Mouse (Mus musculus) CD8-positive naive resting alpha-beta T cell, adult 2 months (primary cell): ENCODE data around the gene Tmed10.

Experiments used
- DNase-seq, 2 experiments: peaks; one replicate each; pipeline ENCODE4 v3.0.0; 2022; ENCODE audit warnings: low read depth in 2 of 2, low spot score in 2 of 2

The Tmed10 gene

GRCm38 (mm10) chr12:85378271-85378670 is 3.6 kb upstream of the Tmed10 start:
- peak in 1 of 2 experiments; percentile 11 for DNase-seq

GRCm38 (mm10) chr12:85373591-85374560 is 771 bp downstream of the Tmed10 start:
- peak; percentile 59 to 64 for DNase-seq

- DNase-seq: no peak
These were observed 2.5 kb downstream of the Tmed10 start for GRCm38 (mm10) chr12:85372068-85372665.

DNA sequence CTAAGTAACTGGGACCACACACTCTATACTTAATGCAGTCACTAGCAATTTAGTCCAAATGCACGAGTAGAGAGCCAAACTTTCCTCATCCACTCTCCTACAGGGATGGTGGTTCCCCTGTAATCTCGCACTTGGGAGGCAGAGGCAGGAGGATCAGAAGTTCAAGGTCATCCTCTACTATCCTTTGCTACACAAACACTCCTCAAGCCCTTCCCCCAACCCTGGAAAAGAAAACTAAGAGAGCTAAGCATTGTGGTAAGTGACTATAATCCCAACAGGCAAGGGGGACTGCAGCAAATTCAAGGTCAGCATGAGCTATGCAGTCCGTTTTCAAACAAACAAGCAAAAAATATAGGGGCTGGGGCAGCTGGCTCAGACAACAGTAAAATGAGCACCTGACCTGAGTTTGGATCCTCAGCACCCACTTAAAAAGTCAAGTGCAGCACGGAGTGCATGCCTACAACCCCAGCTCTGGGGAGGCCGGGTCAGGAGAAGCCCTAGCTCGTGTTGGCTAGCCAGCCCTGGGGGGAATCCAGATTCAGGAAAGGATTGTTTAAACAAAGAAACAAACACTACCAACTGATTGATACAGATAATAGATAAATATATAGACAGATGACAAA is 6.1 kb downstream of the Tmed10 start:
- DNase-seq: no peak

GRCm38 (mm10) chr12:85366271-85366670 is 8.4 kb downstream of the Tmed10 start:
- no peak for DNase-seq

- no peak for DNase-seq
These were observed 12.1 kb downstream of the Tmed10 start for GRCm38 (mm10) chr12:85362510-85362909.

GRCm38 (mm10) chr12:85361580-85361979 is 13.1 kb downstream of the Tmed10 start:
- no peak for DNase-seq

GRCm38 (mm10) chr12:85361165-85361564 is 13.5 kb downstream of the Tmed10 start:
- DNase-seq: no peak

- no peak for DNase-seq
These were observed 20.6 kb downstream of the Tmed10 start for GRCm38 (mm10) chr12:85354061-85354460.

GRCm38 (mm10) chr12:85350407-85351232 is 24.0 kb downstream of the Tmed10 start:
- DNase-seq: no peak

DNA sequence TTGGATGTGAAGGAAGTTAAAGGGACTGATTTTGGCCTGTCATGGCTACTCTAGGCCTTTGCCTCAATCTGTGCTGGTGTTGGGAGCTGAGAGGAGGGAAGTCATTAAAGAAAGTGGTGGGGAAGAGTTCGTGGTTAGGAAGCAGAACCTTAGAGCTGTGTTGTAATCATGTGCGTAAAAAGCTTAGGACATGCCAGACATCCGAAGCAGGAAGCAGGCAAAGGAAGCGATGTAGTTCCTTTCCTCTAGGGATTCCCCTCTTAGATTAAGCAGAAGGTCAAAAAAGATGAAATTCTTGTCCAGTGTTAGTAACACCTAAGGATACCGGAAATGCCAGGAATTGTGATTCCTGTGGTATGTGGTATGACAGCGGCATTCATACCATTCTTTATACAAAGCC is 26.3 kb downstream of the Tmed10 start:
- no peak for DNase-seq

DNA sequence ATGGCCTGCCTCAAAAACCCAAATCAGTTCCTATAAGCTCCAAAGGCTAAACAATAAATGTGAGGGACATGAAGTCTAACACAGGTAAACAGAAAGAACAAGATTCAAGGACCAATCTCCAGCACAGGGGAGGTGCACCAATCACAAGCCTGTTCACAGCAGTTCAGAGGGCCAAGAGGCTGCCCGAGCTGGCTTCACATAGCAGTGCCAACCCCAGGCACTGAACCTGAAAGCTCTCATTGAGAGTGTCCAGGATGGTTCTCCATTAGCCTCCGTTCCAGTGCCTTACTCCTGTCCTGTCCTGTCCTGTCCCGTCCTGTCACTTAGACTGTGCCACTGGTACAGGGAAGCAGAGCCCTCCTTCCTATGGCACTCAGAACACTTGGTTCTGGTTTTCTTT is 27.5 kb downstream of the Tmed10 start:
- no peak for DNase-seq

- peak; percentile 50 to 67 for DNase-seq
These were observed 28.3 kb downstream of the Tmed10 start for GRCm38 (mm10) chr12:85346374-85346773.

DNA sequence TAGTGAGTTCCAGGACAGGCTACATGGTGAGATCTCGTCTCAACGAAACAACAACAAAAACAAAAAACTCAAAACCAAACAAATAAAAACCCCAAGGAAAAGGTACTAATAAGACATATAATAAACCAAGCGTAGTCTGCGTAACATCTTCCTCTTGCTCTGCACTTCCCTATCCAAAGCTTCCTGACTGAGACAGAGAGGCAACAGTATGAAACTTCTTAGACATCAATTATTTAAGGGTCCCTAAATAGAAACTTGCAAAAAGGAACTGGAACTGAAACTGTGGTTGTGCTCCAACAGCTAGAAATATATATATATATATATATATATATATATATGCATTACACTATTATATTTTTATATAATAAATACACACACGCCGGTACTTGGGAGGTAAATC is 29.1 kb downstream of the Tmed10 start:
- DNase-seq: no peak

- no peak for DNase-seq
These were observed 30.4 kb downstream of the Tmed10 start for GRCm38 (mm10) chr12:85344252-85344651.

DNA sequence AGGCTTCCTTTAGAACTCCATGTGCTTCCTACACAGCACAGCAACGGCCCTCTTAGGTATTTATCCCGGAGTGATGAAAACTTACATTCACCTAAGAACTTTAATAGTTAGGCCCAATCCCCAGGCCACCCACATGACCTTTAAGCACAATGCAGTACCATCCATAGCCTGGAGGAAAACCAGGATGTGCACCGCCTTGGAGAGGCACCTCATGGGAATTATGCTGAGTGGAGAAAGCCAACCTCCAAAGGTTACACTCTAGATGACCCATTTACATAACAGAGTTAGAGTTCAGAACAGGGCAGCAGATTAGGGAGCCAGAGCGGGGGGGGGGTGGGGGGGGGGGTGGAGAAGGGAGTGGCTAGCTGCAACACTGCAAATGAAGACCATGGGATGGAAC is 32.3 kb downstream of the Tmed10 start:
- no peak for DNase-seq

DNA sequence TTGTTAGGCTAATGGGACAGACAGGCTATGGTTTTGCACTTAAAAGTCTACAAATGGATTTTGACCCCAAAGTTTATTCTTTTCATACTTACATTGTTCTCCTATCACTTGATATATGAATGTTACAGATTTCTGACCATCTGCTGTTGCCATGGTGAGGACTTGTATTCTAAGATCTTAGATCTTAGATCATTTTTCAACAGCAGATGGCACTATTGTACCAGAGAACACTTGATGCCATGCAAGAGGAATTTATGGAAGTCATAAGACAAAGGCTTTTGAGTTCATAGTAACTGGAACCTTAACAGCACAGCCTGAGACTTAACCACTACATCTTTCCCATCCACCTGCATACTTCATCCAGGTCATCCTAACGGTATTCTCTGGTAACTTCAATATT is 33.5 kb downstream of the Tmed10 start:
- DNase-seq: peak; percentile 15 to 52

- no peak for DNase-seq
These were observed 34.7 kb downstream of the Tmed10 start for GRCm38 (mm10) chr12:85339947-85340346.

DNA sequence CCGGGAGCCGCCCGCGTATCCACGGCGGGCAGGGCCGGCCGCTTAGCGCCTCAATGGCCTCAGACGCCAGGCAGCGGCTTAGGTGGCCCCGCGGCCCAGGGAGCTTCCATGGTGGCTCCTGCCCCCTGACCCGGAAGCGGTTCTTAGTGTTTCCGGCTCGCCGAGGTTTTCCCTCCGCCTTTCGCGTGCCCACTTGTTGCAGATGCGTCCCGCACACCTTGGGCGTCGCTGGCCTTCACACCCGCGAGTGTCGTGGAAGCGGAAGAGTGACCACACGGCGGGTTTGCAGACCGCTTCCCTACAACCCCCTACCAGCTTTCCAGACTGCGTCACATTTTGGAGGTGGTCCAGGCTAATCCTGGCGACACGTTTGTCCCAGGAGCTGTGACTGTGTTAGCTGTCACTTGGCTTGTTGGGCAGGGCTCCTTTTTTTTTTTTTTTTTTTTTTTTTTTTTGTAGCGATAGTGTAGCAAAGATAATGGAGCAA is 35.4 kb downstream of the Tmed10 start, which contains the start of gene Nek9:
Nek9 (minus strand) TSS at position 120 of the 487 bp plus-strand sequence.
- DNase-seq: peak; percentile 88 to 90

DNA sequence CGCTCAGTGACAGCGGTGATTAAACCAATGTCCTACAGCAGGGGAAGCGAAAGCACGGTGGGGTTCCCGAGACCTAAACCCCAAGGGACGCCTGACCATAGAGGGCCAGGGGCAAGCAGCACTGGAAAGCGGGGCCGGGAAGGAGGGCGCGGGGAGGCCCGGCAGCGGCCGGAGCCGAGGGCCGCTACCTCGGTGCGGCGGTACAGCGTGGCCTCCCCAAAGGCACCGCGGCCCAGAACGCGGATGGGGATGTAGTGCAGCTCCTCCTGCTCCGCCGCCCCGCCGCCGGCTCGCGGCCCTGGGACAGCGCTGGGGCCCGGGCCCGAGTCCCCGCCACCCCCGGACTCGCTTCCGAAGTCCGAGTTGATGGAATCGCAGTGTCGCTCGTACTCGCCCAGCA is 35.8 kb downstream of the Tmed10 start:
- no peak for DNase-seq
